Mouse (Mus musculus) heart, postnatal 25 days (tissue): ENCODE data around the gene Shank1. TPM values are rescaled to one million over a fixed set of nuclear protein-coding genes. Genes with fewer than 3 reads are reported as not detected.

Experiments
- DNase-seq: peaks from one replicate; pipeline ENCODE4 v3.0.0; 2022; ENCODE audit warnings: low spot score
- intact Hi-C: fragments of 180-260 bp; cut with DNase I; formaldehyde crosslinking; loops from one replicate; pipeline ENCODE4 v1.15.1; 2025
- total RNA-seq, 2 experiments: library from RNA; stranded (reverse); gene quantifications; 2 replicates each; pipeline ENCODE4 v1.2.3; 2021

Shank1 gene
- total RNA-seq, 2 experiments from 2014 or later = 1.6 to 2.0 TPM

- intact Hi-C loops = no loop called here
- no peak for DNase-seq
Observed at GRCm38 (mm10) chr7:44336046-44337021, 26.3 kb downstream of the Shank1 start.

- DNase-seq = no peak
- intact Hi-C loops = no loop called here
Observed at GRCm38 (mm10) chr7:44337121-44337849, 27.2 kb downstream of the Shank1 start.

GRCm38 (mm10) chr7:44340226-44340625 lies 30.2 kb downstream of the Shank1 start:
- DNase-seq = no peak
- intact Hi-C loops = no loop called here

GRCm38 (mm10) chr7:44341119-44341518 lies 31.1 kb downstream of the Shank1 start:
- intact Hi-C loops = no loop called here
- no peak for DNase-seq

GRCm38 (mm10) chr7:44341714-44342113 lies 31.7 kb downstream of the Shank1 start:
- intact Hi-C loops = no loop called here
- no peak for DNase-seq

- intact Hi-C loops = no loop called here
Observed at GRCm38 (mm10) chr7:44343459-44344015, 33.5 kb downstream of the Shank1 start.

GRCm38 (mm10) chr7:44344622-44345021 lies 34.6 kb downstream of the Shank1 start:
- DNase-seq = no peak
- intact Hi-C loops = no loop called here

More at GRCm38 (mm10) chr7:44343459-44344015, 33.5 kb downstream of the Shank1 start:
- no peak for DNase-seq

- no peak for DNase-seq
- intact Hi-C loops = no loop called here
Observed at GRCm38 (mm10) chr7:44349043-44349442, 39.0 kb downstream of the Shank1 start.

- intact Hi-C loops = loop anchor here (1.0 kb wide), 1 partner anchor 89 kb away; no protein-coding TSS in a partner anchor
- DNase-seq = no peak
Observed at GRCm38 (mm10) chr7:44350957-44351711, 41.1 kb downstream of the Shank1 start.

GRCm38 (mm10) chr7:44351881-44352749 lies 42.1 kb downstream of the Shank1 start:
- DNase-seq = no peak
- intact Hi-C loops = loop anchor here (1.0 kb wide), 1 partner anchor 90 kb away; no protein-coding TSS in a partner anchor

GRCm38 (mm10) chr7:44352750-44353600 lies 42.9 kb downstream of the Shank1 start:
- intact Hi-C loops = no loop called here
- no peak for DNase-seq

GRCm38 (mm10) chr7:44353601-44354340 lies 43.7 kb downstream of the Shank1 start:
- intact Hi-C loops = no loop called here
- DNase-seq = no peak

GRCm38 (mm10) chr7:44355411-44355810 lies 45.4 kb downstream of the Shank1 start:
- intact Hi-C loops = no loop called here

GRCm38 (mm10) chr7:44356590-44357481 lies 46.8 kb downstream of the Shank1 start:
- intact Hi-C loops = no loop called here
- no peak for DNase-seq

More at GRCm38 (mm10) chr7:44355411-44355810, 45.4 kb downstream of the Shank1 start:
- no peak for DNase-seq

GRCm38 (mm10) chr7:44357531-44357930 lies 47.5 kb downstream of the Shank1 start:
- DNase-seq = no peak
- intact Hi-C loops = no loop called here

- intact Hi-C loops = no loop called here
- no peak for DNase-seq
Observed at GRCm38 (mm10) chr7:44358012-44358411, 48.0 kb downstream of the Shank1 start.
